Mouse (Mus musculus) small intestine, adult 2 months (tissue): Measurements from ENCODE around the gene Prdm2. TPM values are rescaled to one million over a fixed set of nuclear protein-coding genes. Genes with fewer than 3 reads are reported as not detected.

ENCODE experiments used
- H3K27ac ChIP-seq: fragments of 200-500 bp; 2 replicates; pipeline ENCODE4 v1.5.1; 2012; ENCODE audit warnings: low read depth, low read length, control low read depth, inconsistent platforms; ENCODE audit not compliant: insufficient read depth
- H3K27me3 ChIP-seq: fragments of 200-500 bp; 2 replicates; pipeline ENCODE4 v1.6.1; 2012; ENCODE audit warnings: mild to moderate bottlenecking, moderate library complexity, low read length, inconsistent platforms; ENCODE audit not compliant: control insufficient read depth, insufficient read depth
- H3K36me3 ChIP-seq: fragments of 200-500 bp; 2 replicates; pipeline ENCODE4 v1.6.1; 2012; ENCODE audit warnings: mild to moderate bottlenecking, low read length, control low read depth, inconsistent platforms; ENCODE audit not compliant: control insufficient read depth, insufficient read depth
- H3K4me1 ChIP-seq: fragments of 200-500 bp; 2 replicates; pipeline ENCODE4 v1.6.1; 2012; ENCODE audit warnings: low read length, inconsistent platforms, mixed read lengths; ENCODE audit not compliant: control insufficient read depth, insufficient read depth, insufficient read length
- H3K4me3 ChIP-seq: fragments of 200-500 bp; 2 replicates; pipeline ENCODE4 v1.5.1; 2012; ENCODE audit warnings: low read depth, mild to moderate bottlenecking, control low read depth, inconsistent platforms, low read length, moderate library complexity
- CTCF ChIP-seq: fragments of 200-500 bp; IDR thresholded peaks from 2 replicates; pipeline ENCODE4 v1.5.1; 2012; ENCODE audit warnings: low read depth, mild to moderate bottlenecking, control low read depth, inconsistent platforms, low read length, moderate library complexity, mixed read lengths; ENCODE audit not compliant: insufficient replicate concordance, insufficient read length; ENCODE audit errors: extremely low read depth
- POLR2A ChIP-seq: fragments of 200-500 bp; IDR thresholded peaks from 2 replicates; pipeline ENCODE4 v1.6.1; 2012; ENCODE audit warnings: low read depth, mild to moderate bottlenecking, control low read depth, inconsistent platforms, low read length, moderate library complexity
- WGBS: fragments of 180-500 bp; shearing (Covaris S2); methylation state at CpG from one replicate; pipeline ENCODE4 v1.1.7; 2018; 5-methylcytosine and 5-hydroxymethylcytosine counted together
- polyA plus RNA-seq: library from polyadenylated mRNA; depleted of rRNA; stranded (reverse); fragments of >200 nt; gene quantifications from 2 replicates; pipeline ENCODE4 v1.2.3, GENCODE M21; 2012; rRNA removed

Prdm2 gene
- 5.3 and 12.3 TPM in 2 replicates for polyA plus RNA-seq

DNA sequence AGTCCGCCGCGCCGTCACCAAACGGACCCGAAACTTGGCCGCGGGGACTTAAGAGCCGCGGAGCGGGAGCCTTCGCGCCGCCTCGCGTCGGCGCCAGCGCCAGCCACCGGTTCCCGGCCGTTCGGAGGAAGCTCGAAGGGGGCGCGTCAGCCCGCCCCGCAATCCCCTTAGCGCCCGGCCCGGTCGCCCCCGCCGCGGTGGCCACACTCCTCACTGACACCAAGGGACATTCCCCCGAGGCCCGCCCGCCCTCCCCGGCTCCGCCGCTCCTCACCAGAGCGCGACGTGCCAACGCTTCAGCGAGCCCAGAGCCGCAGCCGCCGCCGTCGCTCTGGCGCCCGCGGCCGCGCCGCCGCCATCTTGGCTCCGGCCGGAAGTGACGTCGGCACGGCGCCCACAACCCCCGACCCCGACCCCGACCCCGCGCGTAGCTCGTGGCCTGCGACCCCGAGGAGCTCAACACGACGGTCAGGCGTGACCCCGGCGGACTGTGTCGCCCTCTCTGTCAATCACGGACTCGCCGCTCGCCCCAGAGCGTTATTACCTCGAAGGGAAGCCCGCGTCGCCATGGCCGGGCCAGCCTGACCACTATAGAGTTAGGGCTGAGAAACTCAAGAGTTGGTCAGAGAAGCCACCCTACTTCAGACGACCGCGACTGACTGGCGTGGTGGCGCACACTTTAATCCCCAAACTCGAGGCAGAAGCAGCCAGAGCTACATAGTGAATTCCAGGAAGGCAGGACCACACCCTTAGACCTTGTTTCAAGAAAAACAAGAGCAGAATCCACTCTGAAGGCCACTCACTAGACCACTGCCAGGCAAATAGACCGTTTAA, at the start of gene Prdm2:
Gene Prdm2, minus strand, starts transcription at position 655 of the 834 bp plus-strand sequence.
- H3K36me3 ChIP-seq: no peaks in the 10 kb centered on the region
- WGBS: 1% methylated on average over 96 of the region's 96 CpGs
- peak; percentile 72; the same call in 1 of the 2 replicates for TF ChIP-seq POLR2A
- no peak for TF ChIP-seq CTCF
- H3K27me3 ChIP-seq: no peaks in the 10 kb centered on the region
- peaks cover 6% of the 10 kb centered on the region; the same call in 1 of the 2 replicates for H3K4me1 ChIP-seq
- peak within 1 kb of the TSS; percentile 74 for H3K27ac ChIP-seq
- H3K4me3 ChIP-seq: peak within 1 kb of the TSS; percentile 85

DNA sequence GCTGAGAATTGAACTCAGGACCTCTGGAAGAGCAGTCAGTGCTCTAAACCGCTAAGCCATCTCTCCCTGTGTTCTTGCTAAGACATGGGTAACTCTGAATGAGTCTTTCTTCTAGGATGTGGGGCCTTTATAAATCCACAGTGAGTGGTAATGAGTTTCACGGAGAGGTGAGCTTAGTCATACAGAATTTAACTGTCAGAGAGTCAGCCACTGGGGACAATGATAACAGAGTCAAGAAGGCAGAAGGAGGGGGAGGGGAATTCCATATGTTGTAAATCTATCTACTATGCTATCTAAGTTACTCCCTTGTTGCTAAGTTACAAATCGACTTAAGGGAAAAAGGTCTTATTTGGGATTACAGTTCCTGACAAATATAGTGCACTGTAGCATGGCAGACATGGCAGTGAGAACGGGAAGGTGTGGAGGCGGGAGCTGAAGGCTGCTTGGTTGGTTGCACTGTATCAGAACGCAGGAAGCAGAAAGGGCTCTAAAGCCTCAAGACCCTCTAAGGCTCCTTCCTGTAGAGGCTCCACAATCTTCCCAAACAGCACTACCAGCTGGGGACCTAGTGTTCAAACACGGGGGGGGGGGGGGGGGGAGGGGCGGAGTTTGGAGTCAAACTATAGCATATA, 47.0 kb upstream of the Prdm2 start:
- no peak overlapping the region for H3K4me3 ChIP-seq
- TF ChIP-seq CTCF: no peak
- TF ChIP-seq POLR2A: no peak
- WGBS: 28% methylated on average over 8 of the region's 8 CpGs
- H3K27me3 ChIP-seq: no peaks in the 10 kb centered on the region
- no peaks in the 10 kb centered on the region for H3K36me3 ChIP-seq
- no peaks in the 10 kb centered on the region for H3K4me1 ChIP-seq
- H3K27ac ChIP-seq: no peak overlapping the region

DNA sequence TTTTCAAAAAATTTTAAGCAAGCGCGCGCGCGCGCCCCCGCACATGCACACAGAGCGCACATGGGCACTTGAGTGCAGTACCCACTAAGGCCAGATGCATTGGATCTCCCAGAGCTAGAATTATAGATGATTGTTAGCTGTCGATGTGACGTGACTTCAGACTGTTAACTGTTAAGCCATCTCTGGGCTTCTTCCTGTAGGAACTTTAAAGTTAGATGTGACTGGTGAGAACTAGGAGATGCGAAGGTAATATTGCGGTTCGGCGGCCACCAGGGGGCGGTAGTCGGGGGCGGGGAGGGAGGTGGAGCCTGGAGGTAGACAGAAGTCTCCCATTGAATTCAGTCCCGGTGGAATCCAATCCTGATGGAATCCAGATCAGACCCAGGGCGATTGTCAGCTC, 45.7 kb upstream of the Prdm2 start:
- 35% methylated on average over 19 of the region's 19 CpGs for WGBS
- H3K36me3 ChIP-seq: no peaks in the 10 kb centered on the region
- H3K27me3 ChIP-seq: no peaks in the 10 kb centered on the region
- no peak overlapping the region for H3K4me3 ChIP-seq
- H3K4me1 ChIP-seq: no peaks in the 10 kb centered on the region
- no peak overlapping the region for H3K27ac ChIP-seq
- no peak for TF ChIP-seq POLR2A
- TF ChIP-seq CTCF: peak; percentile 71; the same call in 1 of the 2 replicates

DNA sequence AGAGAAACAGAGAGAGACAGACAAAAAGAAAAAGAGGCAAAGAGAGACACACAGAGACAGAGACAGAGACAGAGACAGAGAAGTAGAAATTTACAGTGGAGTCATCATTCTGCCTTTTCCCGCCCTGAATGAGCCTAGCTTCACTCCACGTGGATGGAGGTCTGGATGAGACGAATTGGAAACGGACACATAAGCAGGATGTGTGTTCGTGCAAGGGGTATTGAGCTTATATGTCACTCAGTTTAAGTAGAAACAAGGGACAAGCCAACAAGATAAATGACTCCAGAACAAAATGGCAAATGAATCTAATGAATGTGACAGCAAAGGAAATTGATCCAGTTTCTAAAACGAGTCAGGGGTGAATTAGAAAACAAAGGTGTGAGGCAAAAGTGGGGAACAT, 45.2 kb upstream of the Prdm2 start:
- H3K4me3 ChIP-seq: no peak overlapping the region
- TF ChIP-seq CTCF: no peak
- no peak for TF ChIP-seq POLR2A

DNA sequence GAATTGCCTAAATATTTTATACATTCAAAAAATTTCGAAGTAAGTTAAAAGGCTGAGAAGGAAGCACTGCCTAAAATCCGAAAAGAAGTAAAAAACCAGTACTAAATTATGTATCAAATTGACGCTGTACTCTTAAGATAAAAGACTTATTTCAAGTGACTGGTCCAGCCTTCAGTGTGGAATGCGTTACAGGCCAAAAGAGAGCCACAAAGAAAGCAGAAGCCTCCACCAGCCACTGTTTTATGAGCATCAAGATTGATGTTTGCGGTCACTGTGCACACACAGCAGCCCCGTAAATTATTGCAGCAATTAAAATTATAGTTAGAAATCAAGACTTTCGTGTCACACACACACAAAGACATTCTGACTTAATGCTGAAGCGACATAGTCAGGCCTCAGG, 42.7 kb upstream of the Prdm2 start:
- H3K27ac ChIP-seq: no peak overlapping the region
- H3K4me3 ChIP-seq: no peak overlapping the region
- no peak for TF ChIP-seq POLR2A
- no peak for TF ChIP-seq CTCF
- H3K4me1 ChIP-seq: no peaks in the 10 kb centered on the region
- WGBS: 66% methylated on average over 8 of the region's 8 CpGs
- no peaks in the 10 kb centered on the region for H3K27me3 ChIP-seq
- no peaks in the 10 kb centered on the region for H3K36me3 ChIP-seq

More for the DNA sequence above, 45.2 kb upstream of the Prdm2 start:
- Histone ChIP-seq H3K27ac (no peak overlapping the region), H3K4me1 (no peaks in the 10 kb centered on the region), H3K27me3 (no peaks in the 10 kb centered on the region), H3K36me3 (no peaks in the 10 kb centered on the region)
- WGBS: 56% methylated on average over 6 of the region's 6 CpGs

DNA sequence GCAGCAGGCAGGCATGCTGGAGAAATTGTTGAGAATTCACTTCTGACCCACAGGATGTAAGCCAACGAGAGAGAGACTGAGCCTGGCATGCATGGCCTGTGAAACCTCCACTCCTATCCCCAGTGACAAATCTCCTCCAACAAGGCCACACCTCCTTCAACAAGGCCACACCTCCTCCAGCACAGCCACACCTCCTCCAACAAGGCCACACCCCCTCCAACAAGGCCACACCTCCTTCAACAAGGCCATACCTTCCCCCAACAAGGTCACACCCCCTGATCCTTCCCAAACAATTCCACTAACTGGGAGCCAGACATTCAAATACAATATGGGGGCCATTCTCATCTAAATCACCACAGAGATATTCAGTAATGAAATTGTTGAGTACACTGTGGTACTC, 40.6 kb upstream of the Prdm2 start:
- no peak for TF ChIP-seq POLR2A
- no peak for TF ChIP-seq CTCF
- H3K27ac ChIP-seq: no peak overlapping the region
- H3K4me1 ChIP-seq: no peaks in the 10 kb centered on the region
- WGBS: 84% methylated on average over 1 of the region's 1 CpGs
- H3K36me3 ChIP-seq: no peaks in the 10 kb centered on the region
- H3K4me3 ChIP-seq: no peak overlapping the region
- H3K27me3 ChIP-seq: no peaks in the 10 kb centered on the region

DNA sequence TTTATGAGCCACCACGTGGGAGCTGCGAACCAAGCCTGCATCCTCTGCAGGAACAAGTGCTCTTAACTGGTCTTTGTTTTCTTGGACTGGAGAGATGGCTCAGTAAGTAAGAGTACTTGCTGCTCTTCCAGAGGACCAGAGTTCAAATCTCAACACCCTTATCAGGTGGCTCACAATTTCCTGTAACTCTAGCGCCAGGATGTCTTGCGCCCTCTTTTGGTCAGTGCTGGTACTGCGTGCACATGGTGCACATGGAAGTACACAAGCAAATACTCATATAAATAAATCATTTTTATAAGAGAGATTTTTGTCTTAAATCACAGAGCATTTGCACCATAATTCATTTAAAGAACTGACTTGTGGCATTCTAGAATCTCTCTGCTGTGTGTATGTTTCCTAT, 35.3 kb upstream of the Prdm2 start:
- Histone ChIP-seq H3K27me3 (no peaks in the 10 kb centered on the region), H3K27ac (no peak overlapping the region), H3K4me1 (no peaks in the 10 kb centered on the region), H3K36me3 (no peaks in the 10 kb centered on the region), H3K4me3 (no peak overlapping the region)
- no peak for TF ChIP-seq POLR2A
- peak; percentile 54; the same call in 1 of the 2 replicates for TF ChIP-seq CTCF
- WGBS: 75% methylated on average over 5 of the region's 5 CpGs
